Mouse (Mus musculus): ENCODE measurements at regions not wholly inside any gene's neighbourhood (a gene's known extent, or its start where the extent isn't known, plus 50 kb on each side); places are given as distances from the start of the nearest gene placed in this dataset.

DNA sequence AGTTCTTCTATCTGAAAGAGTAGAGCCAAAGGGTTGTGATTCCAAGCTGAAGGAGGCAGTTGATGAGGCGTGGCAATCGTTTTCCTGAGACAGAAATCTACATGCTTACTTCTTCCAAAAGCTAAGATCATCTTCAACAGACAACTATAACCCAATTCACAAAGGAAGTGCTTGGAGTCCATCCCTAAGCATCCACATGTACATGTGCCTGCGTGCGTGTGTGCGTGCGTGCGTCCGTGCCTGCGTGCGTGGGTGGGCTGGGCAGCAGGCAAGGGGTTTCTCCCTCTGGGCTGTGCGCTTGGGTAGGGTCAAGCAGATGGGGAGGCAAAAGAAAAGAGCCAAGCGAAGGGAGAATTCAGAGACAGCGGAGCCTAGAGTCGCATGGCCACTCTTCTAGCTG, 108.2 kb upstream of the Atp1a1 start:
- H3K9me3 ChIP-seq (replicated peaks) = no peaks in the 10 kb centered on the region
- H3K27me3 ChIP-seq = no peaks in the 10 kb centered on the region
- no peak overlapping the region for H3K27ac ChIP-seq
- no peaks in the 10 kb centered on the region for H3K36me3 ChIP-seq
- 65% methylated on average over 14 of the region's 14 CpGs for WGBS (ENCODE audit: insufficient replicate concordance)
- ATAC-seq (ENCODE audit: low read depth) (no peak), DNase-seq (no peak)
- H3K4me1 ChIP-seq (replicated peaks) = no peaks in the 10 kb centered on the region; the same call in none of the 2 replicates
- H3K4me3 ChIP-seq (replicated peaks) = no peak overlapping the region
- no peak overlapping the region for H3K4me2 ChIP-seq
- no peak overlapping the region for H3K9ac ChIP-seq

DNA sequence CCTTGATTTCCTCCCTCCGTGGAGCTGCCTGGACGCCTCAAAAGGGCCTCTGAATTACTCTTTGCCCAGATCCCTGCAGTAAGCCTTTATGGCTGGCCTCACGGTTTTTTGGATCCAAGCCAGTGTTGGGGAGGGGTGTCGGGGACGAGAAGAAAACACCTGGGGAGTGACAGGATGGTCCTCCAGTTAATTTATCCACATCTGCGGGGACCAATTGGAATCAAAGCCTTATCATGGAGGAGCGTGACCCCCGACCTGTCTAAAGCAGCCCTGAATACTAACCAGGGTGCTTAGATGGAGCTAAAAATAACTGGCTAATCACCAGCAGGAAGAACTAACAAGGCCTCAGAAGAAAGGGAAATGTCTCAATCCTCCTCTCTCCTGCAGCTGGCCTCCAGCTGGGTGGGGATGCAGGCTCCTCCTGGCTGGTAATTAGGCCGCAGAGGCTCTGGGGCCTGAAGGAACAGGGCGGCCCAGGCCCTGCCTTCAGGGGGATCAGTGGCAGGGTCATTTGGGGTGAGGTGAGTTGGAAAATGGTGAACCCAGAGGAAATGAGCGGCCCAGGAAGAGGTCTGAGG, 107.2 kb upstream of the Atp1a1 start:
- H3K27me3 ChIP-seq = no peaks in the 10 kb centered on the region
- no peaks in the 10 kb centered on the region; the same call in none of the 2 replicates for H3K4me1 ChIP-seq (replicated peaks)
- DNase-seq (no peak), ATAC-seq (ENCODE audit: low read depth) (no peak)
- H3K27ac ChIP-seq = 0 out of 2 replicates have a peak overlapping the region, but pooled peaks have one; percentile 40
- WGBS (ENCODE audit: insufficient replicate concordance) = 26% methylated on average over 11 of the region's 11 CpGs
- H3K4me3 ChIP-seq (replicated peaks) = no peak overlapping the region
- H3K4me2 ChIP-seq = no peak overlapping the region
- H3K9me3 ChIP-seq (replicated peaks) = no peaks in the 10 kb centered on the region
- no peaks in the 10 kb centered on the region for H3K36me3 ChIP-seq
- no peak overlapping the region for H3K9ac ChIP-seq

DNA sequence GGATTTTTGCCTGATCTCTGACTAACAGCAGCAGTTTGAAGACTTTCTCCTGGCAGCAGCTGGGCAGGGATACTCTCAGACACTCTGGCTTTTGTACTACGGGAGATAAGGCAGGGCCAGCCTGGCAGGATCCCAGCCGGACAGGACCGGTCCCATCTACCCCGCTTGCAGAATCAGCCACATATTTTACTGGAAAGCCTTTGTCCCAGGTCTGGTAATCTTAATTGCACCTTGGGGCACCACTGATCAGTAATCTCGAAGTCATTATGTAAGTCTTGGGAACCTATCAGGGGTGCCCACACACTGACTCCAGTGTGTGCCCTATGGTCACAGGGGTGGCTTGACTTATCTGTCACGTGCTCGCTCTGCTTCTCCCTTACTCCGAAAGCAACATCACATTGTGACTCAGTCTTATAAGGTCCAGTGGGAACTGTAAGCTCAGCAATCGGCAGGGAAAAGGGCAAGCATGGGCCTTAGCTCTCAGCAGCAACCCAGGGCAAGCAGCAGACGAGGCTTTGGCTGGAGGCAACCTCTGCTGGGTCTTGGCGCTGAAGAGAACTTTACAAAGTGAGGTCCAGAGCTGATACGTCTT, 105.0 kb upstream of the Atp1a1 start:
- H3K27me3 ChIP-seq = no peaks in the 10 kb centered on the region
- H3K36me3 ChIP-seq = no peaks in the 10 kb centered on the region
- ATAC-seq (ENCODE audit: low read depth) (no peak), DNase-seq (no peak)
- no peak overlapping the region for H3K27ac ChIP-seq
- no peaks in the 10 kb centered on the region for H3K9me3 ChIP-seq (replicated peaks)
- no peak overlapping the region for H3K9ac ChIP-seq
- H3K4me3 ChIP-seq (replicated peaks) = no peak overlapping the region
- H3K4me1 ChIP-seq (replicated peaks) = no peaks in the 10 kb centered on the region; the same call in none of the 2 replicates
- WGBS (ENCODE audit: insufficient replicate concordance) = 61% methylated on average over 12 of the region's 12 CpGs
- no peak overlapping the region for H3K4me2 ChIP-seq

GRCm38 (mm10) chr3:101708821-101709220, 104.3 kb upstream of the Atp1a1 start:
- Histone ChIP-seq H3K27me3 (no peaks in the 10 kb centered on the region), H3K4me1 (replicated peaks) (no peaks in the 10 kb centered on the region; the same call in none of the 2 replicates), H3K9ac (no peak overlapping the region), H3K27ac (no peak overlapping the region), H3K36me3 (no peaks in the 10 kb centered on the region), H3K4me2 (no peak overlapping the region), H3K9me3 (replicated peaks) (no peaks in the 10 kb centered on the region), H3K4me3 (replicated peaks) (no peak overlapping the region)
- no peak for DNase-seq
- WGBS (ENCODE audit: insufficient replicate concordance) = 72% methylated on average over 8 of the region's 8 CpGs
- no peak for ATAC-seq (ENCODE audit: low read depth)

DNA sequence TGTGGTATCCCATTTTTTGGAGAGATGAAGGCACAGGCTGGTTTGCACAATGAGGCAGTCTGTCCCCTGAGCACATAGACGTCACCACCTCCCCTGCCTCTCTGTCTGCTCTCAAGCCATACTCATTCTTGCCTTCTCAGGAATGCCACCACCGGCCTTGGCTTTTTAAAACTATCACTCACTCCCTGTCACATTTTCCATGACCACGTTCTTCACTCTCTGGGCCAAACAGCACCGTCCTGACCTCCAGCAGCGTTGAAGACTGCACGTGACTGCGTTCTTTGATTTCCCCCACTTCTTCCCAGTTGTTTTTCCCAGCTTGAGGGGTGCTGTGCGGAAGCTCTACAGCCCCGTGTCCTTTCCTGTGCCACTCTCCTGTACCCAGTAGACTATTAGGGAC, 100.4 kb upstream of the Atp1a1 start:
- no peak overlapping the region for H3K9ac ChIP-seq
- no peak for DNase-seq
- H3K4me1 ChIP-seq (replicated peaks) = peaks cover 3% of the 10 kb centered on the region; the same call in 1 of the 2 replicates
- no peaks in the 10 kb centered on the region for H3K9me3 ChIP-seq (replicated peaks)
- ATAC-seq (ENCODE audit: low read depth) = no peak
- 46% methylated on average over 9 of the region's 9 CpGs for WGBS (ENCODE audit: insufficient replicate concordance)
- H3K27me3 ChIP-seq = no peaks in the 10 kb centered on the region
- H3K4me2 ChIP-seq = no peak overlapping the region
- H3K4me3 ChIP-seq (replicated peaks) = no peak overlapping the region
- H3K27ac ChIP-seq = no peak overlapping the region
- no peaks in the 10 kb centered on the region for H3K36me3 ChIP-seq

- Histone ChIP-seq H3K36me3 (no peaks in the 10 kb centered on the region), H3K27ac (no peak overlapping the region), H3K9ac (no peak overlapping the region), H3K4me2 (no peak overlapping the region), H3K27me3 (no peaks in the 10 kb centered on the region), H3K4me3 (replicated peaks) (no peak overlapping the region), H3K4me1 (replicated peaks) (peaks cover 3% of the 10 kb centered on the region; the same call in 1 of the 2 replicates), H3K9me3 (replicated peaks) (no peaks in the 10 kb centered on the region)
- DNase-seq = no peak
- ATAC-seq (ENCODE audit: low read depth) = no peak
- WGBS (ENCODE audit: insufficient replicate concordance) = 80% methylated on average over 5 of the region's 5 CpGs
Measured at GRCm38 (mm10) chr3:101704326-101704725, 99.8 kb upstream of the Atp1a1 start.

DNA sequence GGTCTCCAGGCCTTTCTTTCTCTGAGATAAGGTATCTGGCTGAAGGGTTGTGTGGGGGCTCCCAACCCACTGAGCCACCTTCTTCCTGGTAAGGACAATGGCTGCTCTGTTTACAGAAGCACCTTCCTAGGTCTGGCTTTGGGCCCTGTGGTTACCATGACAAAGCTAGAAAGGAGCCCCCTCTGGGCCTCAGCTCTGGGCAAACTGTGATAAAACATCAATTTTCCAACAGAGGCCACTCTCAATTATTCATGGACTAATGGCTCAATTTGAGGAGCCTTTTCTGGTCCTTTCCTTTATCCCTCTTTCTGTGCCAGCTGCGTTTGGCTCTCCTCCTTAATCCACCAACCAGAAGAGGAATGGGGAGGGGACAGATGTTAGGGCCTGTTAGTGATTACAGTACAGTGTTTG, 97.3 kb upstream of the Atp1a1 start:
- Histone ChIP-seq H3K4me3 (replicated peaks) (no peak overlapping the region), H3K4me2 (no peak overlapping the region), H3K27me3 (no peaks in the 10 kb centered on the region), H3K9me3 (replicated peaks) (no peaks in the 10 kb centered on the region), H3K9ac (no peak overlapping the region), H3K27ac (no peak overlapping the region), H3K36me3 (no peaks in the 10 kb centered on the region), H3K4me1 (replicated peaks) (peaks cover 3% of the 10 kb centered on the region; the same call in 1 of the 2 replicates)
- ATAC-seq (ENCODE audit: low read depth) (no peak), DNase-seq (no peak)
- WGBS (ENCODE audit: insufficient replicate concordance) = 40% methylated on average over 1 of the region's 1 CpGs

DNA sequence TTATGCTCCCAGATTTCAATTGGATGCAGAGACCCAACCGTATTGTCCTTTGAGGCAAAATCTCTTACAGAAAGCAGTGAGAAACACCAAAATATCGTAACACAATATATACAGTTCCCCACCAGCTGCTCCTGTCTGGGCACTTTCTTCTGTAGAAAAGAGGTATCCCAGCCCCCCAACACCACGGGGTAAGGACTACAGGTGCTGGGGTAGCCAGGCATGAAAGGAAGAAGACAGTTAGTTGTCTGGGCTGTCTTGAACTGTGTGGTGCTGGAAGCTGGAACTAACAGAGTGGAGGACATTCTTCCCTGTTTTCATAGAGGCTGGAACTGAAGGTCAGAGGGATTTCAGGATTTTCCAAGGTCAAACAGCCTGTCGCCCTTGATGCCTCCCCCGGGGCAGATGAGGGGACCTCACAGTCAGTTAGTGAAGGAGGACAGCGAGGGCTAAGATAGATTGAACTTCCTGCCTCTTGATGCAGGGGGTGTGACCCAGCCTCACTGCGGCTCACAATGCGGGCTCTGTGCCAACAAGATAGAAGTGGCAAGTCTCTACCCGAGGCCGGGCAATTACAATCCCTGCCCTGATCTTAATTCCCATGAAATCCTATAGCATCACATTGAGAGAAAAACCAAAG, 96.6 kb upstream of the Atp1a1 start:
- Histone ChIP-seq H3K4me1 (replicated peaks) (peaks cover 3% of the 10 kb centered on the region; the same call in 1 of the 2 replicates), H3K27ac (no peak overlapping the region), H3K36me3 (no peaks in the 10 kb centered on the region), H3K9ac (no peak overlapping the region), H3K4me2 (no peak overlapping the region), H3K9me3 (replicated peaks) (no peaks in the 10 kb centered on the region), H3K27me3 (no peaks in the 10 kb centered on the region), H3K4me3 (replicated peaks) (no peak overlapping the region)
- ATAC-seq (ENCODE audit: low read depth) (no peak), DNase-seq (no peak)
- WGBS (ENCODE audit: insufficient replicate concordance) = 54% methylated on average over 10 of the region's 10 CpGs

DNA sequence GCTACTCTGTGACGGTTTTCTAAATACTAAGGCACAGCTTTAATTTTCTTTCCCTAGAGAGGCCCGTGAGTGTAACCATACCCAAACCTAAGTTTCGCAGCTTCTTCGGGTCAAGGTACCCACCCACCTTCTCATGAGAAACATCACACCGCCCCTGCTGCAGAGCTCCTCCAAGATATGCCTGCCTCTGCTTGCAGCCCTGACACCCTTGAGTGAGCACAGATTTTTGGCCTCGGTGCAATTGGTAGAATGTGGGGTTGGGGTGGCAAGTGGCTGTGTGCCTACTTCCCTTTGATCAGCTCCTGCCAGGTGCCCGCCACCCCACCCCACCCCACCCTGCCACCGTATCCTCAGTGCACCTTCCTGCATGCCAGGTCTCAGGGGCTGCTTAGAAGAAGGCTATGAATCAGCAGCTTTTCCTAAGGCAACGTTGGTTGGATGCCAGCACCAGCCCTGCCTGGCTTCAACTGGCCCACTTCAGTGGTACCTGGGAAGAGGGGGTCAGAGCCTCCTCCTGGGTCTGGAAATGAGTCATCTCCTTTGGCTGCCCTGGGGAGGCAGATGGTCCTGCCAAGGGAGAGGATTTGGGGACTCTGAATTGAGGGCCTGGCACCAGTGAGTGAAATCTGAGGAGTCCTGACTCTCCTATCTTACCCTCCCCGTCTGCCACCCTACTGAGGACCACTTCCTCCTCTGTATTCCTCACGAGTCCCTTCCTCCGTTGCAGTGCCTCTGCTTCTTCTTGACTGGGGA, 95.6 kb upstream of the Atp1a1 start:
- peaks cover 3% of the 10 kb centered on the region; the same call in 1 of the 2 replicates for H3K4me1 ChIP-seq (replicated peaks)
- H3K27ac ChIP-seq = no peak overlapping the region
- ATAC-seq (ENCODE audit: low read depth) (no peak), DNase-seq (no peak)
- H3K36me3 ChIP-seq = no peaks in the 10 kb centered on the region
- H3K4me2 ChIP-seq = no peak overlapping the region
- no peaks in the 10 kb centered on the region for H3K27me3 ChIP-seq
- no peak overlapping the region for H3K4me3 ChIP-seq (replicated peaks)
- no peaks in the 10 kb centered on the region for H3K9me3 ChIP-seq (replicated peaks)
- H3K9ac ChIP-seq = no peak overlapping the region
- WGBS (ENCODE audit: insufficient replicate concordance) = 40% methylated on average over 12 of the region's 12 CpGs

DNA sequence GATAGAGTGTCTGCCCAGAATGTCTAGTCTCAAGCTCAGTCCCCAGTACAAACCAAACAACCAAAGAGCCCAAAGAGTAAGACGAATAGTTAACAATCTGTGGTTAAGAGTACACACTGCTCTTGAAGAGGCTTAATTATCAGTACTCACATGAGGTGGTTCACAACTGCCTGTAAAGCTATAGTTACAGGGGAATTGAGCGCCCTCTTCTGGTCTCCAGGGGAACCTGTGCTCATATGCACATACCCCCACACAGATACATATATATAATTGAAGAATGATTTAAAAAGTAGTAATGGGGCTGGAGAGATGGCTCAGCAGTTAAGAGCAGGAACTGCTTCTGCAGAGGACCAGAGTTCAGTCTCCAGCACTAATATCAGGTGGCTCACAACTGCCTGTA, 92.3 kb upstream of the Atp1a1 start:
- DNase-seq (no peak), ATAC-seq (ENCODE audit: low read depth) (no peak)
- Histone ChIP-seq H3K9ac (no peak overlapping the region), H3K27ac (no peak overlapping the region), H3K4me2 (no peak overlapping the region), H3K27me3 (no peaks in the 10 kb centered on the region), H3K9me3 (replicated peaks) (no peaks in the 10 kb centered on the region), H3K36me3 (no peaks in the 10 kb centered on the region), H3K4me3 (replicated peaks) (no peak overlapping the region), H3K4me1 (replicated peaks) (peaks cover 2% of the 10 kb centered on the region; the same call in 1 of the 2 replicates)
- 65% methylated on average over 2 of the region's 2 CpGs for WGBS (ENCODE audit: insufficient replicate concordance)

GRCm38 (mm10) chr3:101694311-101694710, 89.8 kb upstream of the Atp1a1 start:
- Histone ChIP-seq H3K9ac (no peak overlapping the region), H3K4me2 (no peak overlapping the region), H3K9me3 (replicated peaks) (no peaks in the 10 kb centered on the region), H3K27ac (no peak overlapping the region), H3K36me3 (no peaks in the 10 kb centered on the region), H3K4me3 (replicated peaks) (no peak overlapping the region), H3K27me3 (no peaks in the 10 kb centered on the region), H3K4me1 (replicated peaks) (no peaks in the 10 kb centered on the region)
- WGBS (ENCODE audit: insufficient replicate concordance) = 44% methylated on average over 1 of the region's 1 CpGs
- DNase-seq (no peak), ATAC-seq (ENCODE audit: low read depth) (no peak)
